Mouse (Mus musculus) MEL (cell line): ENCODE measurements around the gene Frmd4a. TPM values are rescaled to one million over a fixed set of nuclear protein-coding genes. Genes with fewer than 3 reads are reported as not detected.

ENCODE experiments used
- DNase-seq: peaks from one replicate; pipeline ENCODE4 v3.0.0; 2011; ENCODE audit warnings: low read depth, low spot score
- H3K27ac ChIP-seq: 2 replicates; pipeline ENCODE4 v1.5.1; 2012; ENCODE audit warnings: low read depth, mild to moderate bottlenecking, control low read depth, low read length, moderate library complexity; ENCODE audit not compliant: control insufficient read depth
- H3K27me3 ChIP-seq, 2 experiments: fragments of 150-350 bp in 1 of 2; sonication (generic) in 1 of 2; 2 replicates each; pipeline ENCODE4 v1.6.1; 2012; ENCODE audit warnings: low read length in 2 of 2, mild to moderate bottlenecking in 2 of 2, improper control_type of control experiment in 1 of 2, moderate library complexity in 1 of 2; ENCODE audit not compliant: insufficient read depth in 2 of 2, control insufficient read depth in 1 of 2
- H3K36me3 ChIP-seq, 2 experiments: 2 replicates each; pipeline ENCODE4 v1.6.1; 2012 to 2014; ENCODE audit warnings: low read length in 2 of 2, improper control_type of control experiment in 1 of 2, inconsistent platforms in 1 of 2, mild to moderate bottlenecking in 1 of 2; ENCODE audit not compliant: insufficient read depth in 2 of 2, control insufficient read depth in 1 of 2
- H3K4me1 ChIP-seq, 2 experiments: fragments of 150-350 bp in 1 of 2; sonication (generic) in 1 of 2; 2 replicates each; pipeline ENCODE4 v1.6.1; 2012; ENCODE audit warnings: low read length in 2 of 2, improper control_type of control experiment in 1 of 2, mild to moderate bottlenecking in 1 of 2; ENCODE audit not compliant: insufficient read depth in 2 of 2, control insufficient read depth in 1 of 2
- H3K4me3 ChIP-seq, 2 experiments: fragments of 150-350 bp in 1 of 2; sonication (generic) in 1 of 2; 2 replicates each; pipeline ENCODE4 v1.5.1; 2012; ENCODE audit warnings: low read depth in 2 of 2, low read length in 2 of 2, mild to moderate bottlenecking in 2 of 2, moderate library complexity in 2 of 2, control low read depth in 1 of 2, improper control_type of control experiment in 1 of 2; ENCODE audit not compliant: control insufficient read depth in 1 of 2, insufficient read depth in 1 of 2
- H3K79me2 ChIP-seq: 2 replicates; pipeline ENCODE4 v1.6.1; 2012; ENCODE audit warnings: mild to moderate bottlenecking, low read length, moderate library complexity; ENCODE audit not compliant: control insufficient read depth, poor library complexity, insufficient read depth
- H3K9ac ChIP-seq: 2 replicates; pipeline ENCODE4 v1.6.1; 2012; ENCODE audit warnings: low read depth, mild to moderate bottlenecking, control low read depth, low read length, moderate library complexity; ENCODE audit not compliant: control insufficient read depth, poor library complexity, severe bottlenecking
- H3K9me3 ChIP-seq: fragments of 150-350 bp; sonication (generic); replicated peaks from 2 replicates; pipeline ENCODE4 v1.6.1; 2012; ENCODE audit warnings: mild to moderate bottlenecking, low read length, improper control_type of control experiment, moderate library complexity; ENCODE audit not compliant: insufficient read depth
- BHLHE40 ChIP-seq: IDR thresholded peaks from 2 replicates; pipeline ENCODE4 v1.6.1; 2012; ENCODE audit warnings: low read depth, mild to moderate bottlenecking, inconsistent platforms, low read length, improper control_type of control experiment, borderline replicate concordance
- EP300 ChIP-seq, 2 experiments: IDR thresholded peaks; 2 replicates each; pipeline ENCODE4 v1.6.1; 2011; ENCODE audit warnings: improper control_type of control experiment in 2 of 2, low read length in 2 of 2, low read depth in 1 of 2, mild to moderate bottlenecking in 1 of 2
- ETS1 ChIP-seq: IDR thresholded peaks from 2 replicates; pipeline ENCODE4 v1.6.1; 2012; ENCODE audit warnings: low read depth, mild to moderate bottlenecking, inconsistent platforms, low read length, improper control_type of control experiment, moderate library complexity
- HCFC1 ChIP-seq: IDR thresholded peaks from 2 replicates; pipeline ENCODE4 v1.6.1; 2012; ENCODE audit warnings: low read depth, mild to moderate bottlenecking, inconsistent platforms, low read length, improper control_type of control experiment, moderate library complexity
- JUND ChIP-seq: IDR thresholded peaks from 2 replicates; pipeline ENCODE4 v1.6.1; 2011; ENCODE audit warnings: low read depth, mild to moderate bottlenecking, improper control_type of control experiment, low read length
- MAFK ChIP-seq: IDR thresholded peaks from 2 replicates; pipeline ENCODE4 v1.6.1; 2011; ENCODE audit warnings: low read depth, mild to moderate bottlenecking, low read length, improper control_type of control experiment, borderline replicate concordance
- MYC ChIP-seq: IDR thresholded peaks from 2 replicates; pipeline ENCODE4 v1.6.1; 2011; ENCODE audit warnings: low read depth, mild to moderate bottlenecking, low read length, improper control_type of control experiment, moderate library complexity
- NELFE ChIP-seq: IDR thresholded peaks from 2 replicates; pipeline ENCODE4 v1.6.1; 2011; ENCODE audit warnings: low read depth, low read length, improper control_type of control experiment
- POLR2AphosphoS5 ChIP-seq: IDR thresholded peaks from 2 replicates; pipeline ENCODE4 v1.6.1; 2012; ENCODE audit warnings: low read depth, borderline replicate concordance, mild to moderate bottlenecking, inconsistent platforms, low read length, moderate library complexity, mixed read lengths
- RAD21 ChIP-seq: IDR thresholded peaks from 2 replicates; pipeline ENCODE4 v1.6.1; 2011; ENCODE audit warnings: mild to moderate bottlenecking, low read depth, low read length, improper control_type of control experiment
- SIN3A ChIP-seq: IDR thresholded peaks from 2 replicates; pipeline ENCODE4 v1.6.1; 2012; ENCODE audit warnings: low read length, improper control_type of control experiment, inconsistent platforms
- SMC3 ChIP-seq: IDR thresholded peaks from 2 replicates; pipeline ENCODE4 v1.6.1; 2011; ENCODE audit warnings: low read depth, low read length, improper control_type of control experiment
- TBP ChIP-seq: IDR thresholded peaks from 2 replicates; pipeline ENCODE4 v1.8.0; 2011; ENCODE audit warnings: low read depth, low read length, improper control_type of control experiment
- ZMIZ1 ChIP-seq: IDR thresholded peaks from 2 replicates; pipeline ENCODE4 v1.6.1; 2012; ENCODE audit warnings: low read depth, mild to moderate bottlenecking, inconsistent platforms, low read length, improper control_type of control experiment, moderate library complexity
- polyA plus RNA-seq, 2 experiments: library from polyadenylated mRNA; stranded (reverse) in 1 of 2; unstranded in 1 of 2; fragments of >175 nt in 1 of 2; fragments of >200 nt in 1 of 2; gene quantifications; 2 replicates each; pipeline versions ENCODE4 v1.2.1 to v1.2.4; 2012; ENCODE audit warnings: low replicate concordance in 2 of 2, low read depth in 1 of 2; ENCODE audit not compliant: insufficient read length in 2 of 2, insufficient read depth in 1 of 2, missing spikeins in 1 of 2
- total RNA-seq: library from RNA; depleted of rRNA; stranded (reverse); fragments of 300-350 nt; gene quantifications from 2 replicates; pipeline ENCODE4 v1.2.3, GENCODE M21; 2012

Frmd4a gene
- total and polyA plus RNA-seq, 3 experiments: 6.4 to 14.4 TPM; not detected in 1

DNA sequence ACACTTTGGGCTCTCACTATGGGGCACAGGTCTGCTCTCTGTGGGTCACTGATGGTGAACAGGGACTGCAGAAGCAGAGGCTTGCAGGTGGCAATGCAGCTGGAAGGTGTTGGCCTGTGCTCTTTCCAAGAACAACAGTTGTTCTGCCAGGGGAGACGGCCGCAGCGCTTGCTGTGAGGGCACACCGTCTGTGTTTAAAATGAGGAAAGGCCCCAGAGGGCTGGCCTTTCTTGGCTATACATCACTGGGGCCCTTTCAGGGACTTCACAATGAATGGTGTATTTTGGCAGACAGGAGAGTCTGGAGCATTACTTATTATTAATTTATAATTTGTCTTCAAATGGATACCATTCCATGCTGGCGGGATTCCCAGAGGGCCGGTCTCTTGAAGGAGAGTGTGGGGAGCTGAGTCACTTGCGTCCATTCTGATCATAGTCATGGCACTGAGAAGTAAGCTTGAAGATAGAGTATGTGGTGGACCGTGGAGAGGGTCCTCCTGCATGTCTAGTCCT lies 268.9 kb downstream of the Frmd4a start:
- no peaks in the 10 kb centered on the region for H3K36me3 ChIP-seq
- no peak overlapping the region for H3K27ac ChIP-seq
- no peaks in the 10 kb centered on the region for H3K79me2 ChIP-seq
- no peak overlapping the region for H3K9ac ChIP-seq
- no peaks in the 10 kb centered on the region for H3K9me3 ChIP-seq
- no peak for TF ChIP-seq ZMIZ1
- no peak for TF ChIP-seq MAFK
- TF ChIP-seq TBP: no peak
- no peak for TF ChIP-seq SMC3
- no peak for TF ChIP-seq POLR2AphosphoS5
- no peak for TF ChIP-seq MYC
- no peak for TF ChIP-seq JUND
- no peak for TF ChIP-seq SIN3A
- TF ChIP-seq EP300 (IDR thresholded peaks at IDR 0.05; ENCODE audit: low read depth in 1 of 2, low read length in 2 of 2): no peak
- TF ChIP-seq, all 39 proteins: peak for 0
- Histone ChIP-seq H3K4me1 (no peaks in the 10 kb centered on the region), H3K4me3 (no peak overlapping the region), H3K27me3 (no peaks in the 10 kb centered on the region)
- DNase-seq: no peak

DNA sequence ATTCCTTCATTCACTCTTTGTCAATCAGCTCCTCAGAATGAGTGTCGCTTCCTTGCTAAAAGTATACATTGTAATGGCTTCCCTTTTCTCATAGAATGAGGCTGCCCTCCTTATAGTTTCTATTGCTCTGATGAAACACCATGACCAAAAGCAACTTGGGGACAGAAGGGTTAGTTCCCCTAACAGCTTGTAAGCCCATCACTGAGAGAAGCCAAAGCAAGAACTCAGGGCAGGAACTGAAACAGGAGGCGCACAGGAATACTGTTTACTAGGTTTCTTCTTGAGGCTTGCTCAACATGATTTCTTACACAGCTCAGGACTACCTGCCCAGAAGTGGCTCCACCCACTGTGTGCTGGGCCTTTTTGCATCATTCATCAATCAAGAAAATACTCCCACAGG lies 273.0 kb downstream of the Frmd4a start:
- H3K9me3 ChIP-seq: no peaks in the 10 kb centered on the region
- no peak overlapping the region for H3K4me3 ChIP-seq
- no peak overlapping the region for H3K9ac ChIP-seq
- no peak for TF ChIP-seq JUND
- TF ChIP-seq HCFC1: no peak
- TF ChIP-seq ETS1: no peak
- TF ChIP-seq NELFE: no peak
- TF ChIP-seq RAD21: no peak
- no peak for TF ChIP-seq MYC
- no peaks in the 10 kb centered on the region for H3K36me3 ChIP-seq
- no peak overlapping the region for H3K27ac ChIP-seq
- DNase-seq: no peak
- no peaks in the 10 kb centered on the region for H3K4me1 ChIP-seq
- H3K27me3 ChIP-seq: no peaks in the 10 kb centered on the region
- H3K79me2 ChIP-seq: no peaks in the 10 kb centered on the region

DNA sequence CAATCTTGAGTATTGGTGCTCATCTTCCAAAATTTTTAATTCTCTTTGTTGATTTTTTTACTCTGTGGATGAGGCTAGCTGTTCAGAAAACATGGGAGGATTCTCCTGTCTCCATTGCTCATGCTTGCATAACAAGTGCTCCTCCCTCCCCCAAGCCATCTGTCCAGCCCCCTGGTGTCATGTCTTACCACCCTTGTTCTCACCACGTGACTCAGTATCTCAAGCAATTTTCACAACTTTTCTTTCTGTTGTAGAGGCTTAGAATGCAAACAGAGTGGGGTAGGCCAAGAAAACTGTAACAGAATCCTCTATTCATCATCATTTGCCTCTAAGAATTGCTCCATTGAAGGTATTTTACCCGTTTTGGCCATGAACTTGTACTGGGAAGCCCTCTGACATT lies 273.6 kb downstream of the Frmd4a start:
- no peak for DNase-seq
- H3K4me3 ChIP-seq: no peak overlapping the region
- no peak for TF ChIP-seq BHLHE40
- TF ChIP-seq, all 39 proteins: peak for 0
- H3K4me1 ChIP-seq: no peaks in the 10 kb centered on the region
- no peak overlapping the region for H3K27ac ChIP-seq
- no peaks in the 10 kb centered on the region for H3K36me3 ChIP-seq
- H3K79me2 ChIP-seq: no peaks in the 10 kb centered on the region
- H3K9ac ChIP-seq: no peak overlapping the region
- H3K27me3 ChIP-seq: no peaks in the 10 kb centered on the region
- no peaks in the 10 kb centered on the region for H3K9me3 ChIP-seq
